In the genomic region with DNA sequence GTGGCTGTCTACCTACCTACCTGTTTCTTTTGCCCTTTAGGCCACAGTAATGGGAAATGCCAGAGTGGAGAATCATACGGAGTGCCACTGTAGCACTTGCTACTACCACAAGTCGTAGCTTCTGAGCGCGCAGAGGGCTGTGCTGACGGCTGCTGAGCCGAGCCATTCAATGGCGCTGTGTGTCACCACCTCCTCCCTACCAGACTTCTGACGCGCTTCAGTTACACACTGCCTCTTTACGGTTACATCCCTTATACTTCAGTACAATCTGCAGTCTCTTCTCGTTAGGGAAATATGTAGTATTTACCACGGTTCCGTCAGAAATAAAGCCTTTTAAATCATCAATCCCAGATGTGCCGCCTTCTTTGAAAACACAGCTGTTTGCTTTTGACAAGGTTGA, we compare ENCODE assay signal across 13 mouse cellular contexts. TPM values are rescaled to one million over a fixed set of nuclear protein-coding genes. Genes with fewer than 3 reads are reported as not detected.
DNase-seq lines count a peak whose midpoint lies in the region; ATAC-seq and TF ChIP-seq lines count a peak whose summit lies in the region.
"Had no signal": no experiment of that assay in that cellular context is flagged by ENCODE, and none has a peak within 500 bp of the region (broad histone marks: within the 10 kb centered on the region; RNA-seq: fewer than 3 reads in every experiment).

No protein-coding gene starts in this region.

- no peak for ATAC-seq in heart, embryonic 15.5 days (replicated peaks; ENCODE audit: insufficient number of reproducible peaks, insufficient read depth, low FRiP score, low read depth)
- no peak for ATAC-seq in midbrain, embryonic 11.5 days (ENCODE audit: low FRiP score)
- no peak for ATAC-seq in limb, embryonic 13.5 days (ENCODE audit: low FRiP score, low read depth)
- ATAC-seq in inflammation-experienced regulatory T-cells, adult 6 months = no peak

- no peak for TF ChIP-seq POLR2A in brain, embryonic 14.5 days (IDR thresholded peaks at IDR 0.05; ENCODE audit: borderline replicate concordance, extremely low read depth, insufficient read depth, insufficient read length, poor library complexity, severe bottlenecking)

- peak overlapping the region; percentile 11; the same call in 1 of the 2 replicates for H3K4me2 ChIP-seq in heart, embryonic 15.5 days
- no peak overlapping the region for H3K4me2 ChIP-seq in midbrain, embryonic 11.5 days
- H3K4me2 ChIP-seq in limb, embryonic 13.5 days (replicated peaks) = peak overlapping the region; percentile 32

- H3K36me3 ChIP-seq in heart, embryonic 15.5 days = no peaks in the 10 kb centered on the region
- H3K36me3 ChIP-seq in midbrain, embryonic 11.5 days (ENCODE audit: control insufficient read depth, insufficient read depth, low read length) = no peaks in the 10 kb centered on the region
- no peaks in the 10 kb centered on the region for H3K36me3 ChIP-seq in midbrain, embryonic 10.5 days
- H3K36me3 ChIP-seq in limb, embryonic 13.5 days = no peaks in the 10 kb centered on the region

- no peaks in the 10 kb centered on the region for H3K27me3 ChIP-seq in heart, embryonic 15.5 days
- H3K27me3 ChIP-seq in midbrain, embryonic 11.5 days (ENCODE audit: control insufficient read depth, insufficient read depth, low read length) = no peaks in the 10 kb centered on the region
- H3K27me3 ChIP-seq in midbrain, embryonic 10.5 days (ENCODE audit: low read depth, poor library complexity, severe bottlenecking) = no peaks in the 10 kb centered on the region
- no peaks in the 10 kb centered on the region for H3K27me3 ChIP-seq in limb, embryonic 13.5 days

- WGBS in heart, embryonic 15.5 days = 37% methylated on average over 14 of the region's 14 CpGs
- WGBS in midbrain, embryonic 11.5 days = 48% methylated on average over 14 of the region's 14 CpGs
- WGBS in midbrain, embryonic 10.5 days = 51% methylated on average over 14 of the region's 14 CpGs
- 32% methylated on average over 14 of the region's 14 CpGs for WGBS in limb, embryonic 13.5 days

- no peak for TF ChIP-seq CTCF in brain, embryonic 14.5 days (IDR thresholded peaks at IDR 0.05; ENCODE audit: borderline replicate concordance, extremely low read depth, insufficient read depth, insufficient read length)

- H3K4me3 ChIP-seq in heart, embryonic 15.5 days = no peak overlapping the region
- H3K4me3 ChIP-seq in midbrain, embryonic 11.5 days (ENCODE audit: low read depth, low read length) = no peak overlapping the region
- no peak overlapping the region for H3K4me3 ChIP-seq in midbrain, embryonic 10.5 days
- no peak overlapping the region for H3K4me3 ChIP-seq in limb, embryonic 13.5 days
- H3K4me3 ChIP-seq: gastrocnemius, adult 2 months had no signal

- no peak for DNase-seq in heart, adult 11 months
- DNase-seq in midbrain, embryonic 11.5 days (ENCODE audit: low spot score, missing footprints) = peak; percentile 76
- no peak for DNase-seq in midbrain, embryonic 10.5 days (ENCODE audit: low spot score)
- peak; percentile 41 for DNase-seq in brain, embryonic 14.5 days (ENCODE audit: low read depth)
- DNase-seq in gastrocnemius, adult 18-20 months (ENCODE audit: low spot score) = no peak
- DNase-seq: cerebellum, adult 9-11 months; gastrocnemius, adult 2 months; layer of hippocampus, adult 9-11 months; left cerebral cortex, postnatal 4 days; lung, postnatal 4 days had no signal

- no peak overlapping the region for H3K9ac ChIP-seq in heart, embryonic 15.5 days
- no peak overlapping the region for H3K9ac ChIP-seq in midbrain, embryonic 11.5 days (ENCODE audit: low read length)
- H3K9ac ChIP-seq in limb, embryonic 13.5 days = no peak overlapping the region

- 0 out of 2 replicates have a peak, but pooled peaks cover 4% of the 10 kb centered on the region for H3K4me1 ChIP-seq in heart, embryonic 15.5 days (replicated peaks)
- no peaks in the 10 kb centered on the region for H3K4me1 ChIP-seq in midbrain, embryonic 11.5 days (ENCODE audit: control insufficient read depth, insufficient read depth, low read length)
- no peaks in the 10 kb centered on the region for H3K4me1 ChIP-seq in midbrain, embryonic 10.5 days
- H3K4me1 ChIP-seq in limb, embryonic 13.5 days = peaks cover 5% of the 10 kb centered on the region; the same call in 1 of the 2 replicates

- no peaks in the 10 kb centered on the region for H3K9me3 ChIP-seq in heart, embryonic 15.5 days (replicated peaks)
- no peaks in the 10 kb centered on the region for H3K9me3 ChIP-seq in midbrain, embryonic 11.5 days (ENCODE audit: control insufficient read depth, low read length)
- H3K9me3 ChIP-seq in midbrain, embryonic 10.5 days (replicated peaks) = no peaks in the 10 kb centered on the region
- no peaks in the 10 kb centered on the region for H3K9me3 ChIP-seq in limb, embryonic 13.5 days

- H3K27ac ChIP-seq in heart, embryonic 15.5 days = no peak overlapping the region
- no peak overlapping the region for H3K27ac ChIP-seq in midbrain, embryonic 11.5 days (ENCODE audit: low read depth, low read length)
- H3K27ac ChIP-seq in midbrain, embryonic 10.5 days (replicated peaks) = no peak overlapping the region
- no peak overlapping the region for H3K27ac ChIP-seq in limb, embryonic 13.5 days
- H3K27ac ChIP-seq: gastrocnemius, adult 2 months had no signal

RNA-seq across cellular contexts. Expression of a gene that starts 13.4 kb away (rescaled TPM):
- polyA plus RNA-seq in heart, embryonic 15.5 days (2015; fragmentation: Nextera tagmentation; extraction: Ambion mirVana) = not detected in 2 replicates
- not detected in 2 replicates for polyA plus RNA-seq in midbrain, embryonic 11.5 days (2014; fragmentation: Nextera tagmentation; extraction: Ambion mirVana)
- 0.27 and 0.30 TPM in 2 replicates for polyA plus RNA-seq in midbrain, embryonic 10.5 days (2016; fragmentation: Nextera tagmentation; extraction: Ambion mirVana)
- polyA plus RNA-seq in brain, embryonic 14.5 days (2012; rRNA removed) = 0.11 TPM in 1 of 2 replicates, not detected in the other
- polyA plus RNA-seq in limb, embryonic 13.5 days (2015; fragmentation: Nextera tagmentation; extraction: Ambion mirVana) = not detected in 2 replicates
- not detected for polyA plus RNA-seq in inflammation-experienced regulatory T-cells, adult 6 months (2017; shearing (Covaris generic))
- total RNA-seq in gastrocnemius, adult 18-20 months (2021) = not detected
- total RNA-seq: gastrocnemius, adult 2 months; left cerebral cortex, postnatal 4 days had no signal

RNA-seq across cellular contexts. Expression of a gene that starts 24.3 kb away (rescaled TPM):
- 11.8 and 12.2 TPM in 2 replicates for polyA plus RNA-seq in heart, embryonic 15.5 days (2015; fragmentation: Nextera tagmentation; extraction: Ambion mirVana)
- polyA plus RNA-seq in midbrain, embryonic 11.5 days (2014; fragmentation: Nextera tagmentation; extraction: Ambion mirVana) = 40.1 and 47.2 TPM in 2 replicates
- 22.1 and 26.5 TPM in 2 replicates for polyA plus RNA-seq in midbrain, embryonic 10.5 days (2016; fragmentation: Nextera tagmentation; extraction: Ambion mirVana)
- polyA plus RNA-seq in brain, embryonic 14.5 days (2012; rRNA removed) = 16.2 and 23.1 TPM in 2 replicates
- polyA plus RNA-seq in limb, embryonic 13.5 days (2015; fragmentation: Nextera tagmentation; extraction: Ambion mirVana) = 24.1 and 26.0 TPM in 2 replicates
- 10 to 100 TPM; 14.8 to 28.0 (median 25.1) TPM for polyA plus RNA-seq in inflammation-experienced regulatory T-cells, adult 6 months (2017; shearing (Covaris generic))
- total RNA-seq in gastrocnemius, adult 18-20 months (2021) = 1 to 10 TPM; 7.3 to 8.7 TPM

Comparison
In these comparisons a context has a peak if more than half of its experiments do, and no peak if none do; other contexts are left out.
1. DNase-seq: peak in midbrain, embryonic 11.5 days (single experiment) and brain, embryonic 14.5 days (single experiment); none in heart, adult 11 months (single experiment), midbrain, embryonic 10.5 days (single experiment) and gastrocnemius, adult 18-20 months (single experiment).